10 mouse cellular contexts compared by ENCODE assay signal in the genomic region with DNA sequence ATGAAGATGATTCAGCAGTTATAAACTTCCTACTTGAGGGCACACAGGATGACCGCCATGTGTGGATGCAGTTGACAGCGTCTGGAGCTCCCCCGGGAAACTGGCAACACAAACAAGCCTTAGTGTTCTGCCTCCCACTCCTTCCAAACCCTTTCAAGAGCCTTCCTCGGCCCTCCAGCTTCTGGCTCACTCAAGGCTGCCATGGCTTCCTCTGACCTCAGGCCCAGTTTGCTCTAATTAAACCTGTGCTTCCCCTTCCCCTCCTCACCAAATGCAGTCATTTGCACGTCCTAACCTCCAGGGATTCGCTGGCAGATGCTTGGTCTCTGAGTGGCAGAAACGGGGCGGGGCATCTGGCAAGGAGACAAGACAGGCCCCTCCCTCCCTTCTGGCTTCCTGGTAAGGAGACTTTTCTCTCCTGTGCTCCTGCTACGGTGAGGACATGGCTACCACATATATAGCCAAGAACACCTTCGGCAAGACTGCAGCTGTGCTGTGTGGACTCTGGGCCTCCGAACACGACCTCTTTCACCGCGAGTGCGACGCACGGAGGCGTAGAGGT. TPM values are rescaled to one million over a fixed set of nuclear protein-coding genes. Genes with fewer than 3 reads are reported as not detected.
A peak's percentile ranks its signal among the peaks of the same experiment; 100 is the strongest.
DNase-seq lines count a peak whose midpoint lies in the region; ATAC-seq and TF ChIP-seq lines count a peak whose summit lies in the region.
"Had no signal": no experiment of that assay in that cellular context is flagged by ENCODE, and none has a peak within 500 bp of the region (broad histone marks: within the 10 kb centered on the region; RNA-seq: fewer than 3 reads in every experiment).

No protein-coding gene starts in this region.

- no peaks in the 10 kb centered on the region for H3K36me3 ChIP-seq in kidney, embryonic 15.5 days
- H3K36me3 ChIP-seq in kidney, adult 2 months (ENCODE audit: control insufficient read depth, insufficient read depth, low read length), result no peaks in the 10 kb centered on the region
- no peaks in the 10 kb centered on the region for H3K36me3 ChIP-seq in liver, postnatal 0 days (replicated peaks; ENCODE audit: insufficient read depth, low read length)

- intact Hi-C loops in left cerebral cortex, adult 2 months (cut with DNase I), result no loop called here

- H3K27me3 ChIP-seq in kidney, embryonic 15.5 days, result no peaks in the 10 kb centered on the region
- H3K27me3 ChIP-seq in kidney, adult 2 months (replicated peaks; ENCODE audit: control insufficient read depth, insufficient read depth, low read length), result no peaks in the 10 kb centered on the region
- no peaks in the 10 kb centered on the region for H3K27me3 ChIP-seq in liver, postnatal 0 days (ENCODE audit: insufficient read depth, low read length)

- H3K9me3 ChIP-seq in kidney, embryonic 15.5 days (replicated peaks), result no peaks in the 10 kb centered on the region
- H3K9me3 ChIP-seq in liver, postnatal 0 days (ENCODE audit: low read length), result no peaks in the 10 kb centered on the region

- DNase-seq in kidney, adult 2 months, result no peak
- peak; percentile 5 for DNase-seq in c-Kit-positive CD71-negative TER-119-negative erythroid progenitor cells, embryonic 14.5 days (ENCODE audit: low read depth)
- DNase-seq in heart, adult 11 months, result peak; percentile 96
- peak; percentile 15 for DNase-seq in liver, postnatal 0 days
- no peak for DNase-seq in layer of hippocampus, adult 9-11 months
- DNase-seq in frontal cortex, postnatal 10 days (ENCODE audit: low spot score in 2 of 2), result no peak
- no peak for DNase-seq in left cerebral cortex, adult 2 months (ENCODE audit: extremely low spot score in 1 of 2, low spot score in 2 of 2)

- no peak overlapping the region for H3K9ac ChIP-seq in kidney, embryonic 15.5 days
- H3K9ac ChIP-seq in liver, postnatal 0 days (replicated peaks), result no peak overlapping the region

- no peak for TF ChIP-seq CTCF in kidney, adult 2 months (conservative IDR thresholded peaks at IDR 0.05; ENCODE audit: insufficient read depth, insufficient read length, low read depth, low read length)
- TF ChIP-seq CTCF in liver, postnatal 0 days (IDR thresholded peaks at IDR 0.05; ENCODE audit: low read depth), result no peak
- TF ChIP-seq CTCF in left cerebral cortex, adult 2 months (IDR thresholded peaks at IDR 0.05), result no peak

- H3K27ac ChIP-seq in kidney, embryonic 15.5 days, result no peak overlapping the region
- no peak overlapping the region for H3K27ac ChIP-seq in kidney, adult 2 months (ENCODE audit: insufficient read depth, low read depth, low read length)
- no peak overlapping the region for H3K27ac ChIP-seq in liver, postnatal 0 days (ENCODE audit: low read depth)
- no peak overlapping the region for H3K27ac ChIP-seq in left cerebral cortex, adult 2 months

- no peak for TF ChIP-seq POLR2A in kidney, adult 2 months (IDR thresholded peaks at IDR 0.05; ENCODE audit: low read depth, low read length)

- no peak for TF ChIP-seq EP300 in liver, postnatal 0 days (IDR thresholded peaks at IDR 0.05; ENCODE audit: low read depth)

- ATAC-seq in kidney, embryonic 15.5 days (replicated peaks; ENCODE audit: low FRiP score), result peak; percentile 75
- no peak for ATAC-seq in liver, postnatal 0 days

- no peak overlapping the region for H3K4me3 ChIP-seq in kidney, embryonic 15.5 days (replicated peaks)
- H3K4me3 ChIP-seq in kidney, adult 2 months (ENCODE audit: insufficient read depth, low read depth, low read length), result no peak overlapping the region
- H3K4me3 ChIP-seq in liver, postnatal 0 days (ENCODE audit: low read depth, low read length), result no peak overlapping the region
- no peak overlapping the region for H3K4me3 ChIP-seq in left cerebral cortex, adult 2 months

- H3K4me2 ChIP-seq in kidney, embryonic 15.5 days, result peak overlapping the region; percentile 12; the same call in 1 of the 2 replicates
- H3K4me2 ChIP-seq in liver, postnatal 0 days (ENCODE audit: low read depth, low read length), result no peak overlapping the region

- peaks cover 6% of the 10 kb centered on the region for H3K4me1 ChIP-seq in kidney, embryonic 15.5 days
- H3K4me1 ChIP-seq in kidney, adult 2 months (ENCODE audit: control insufficient read depth, insufficient read depth, low read length), result no peaks in the 10 kb centered on the region
- no peaks in the 10 kb centered on the region for H3K4me1 ChIP-seq in liver, postnatal 0 days (ENCODE audit: insufficient read depth)

- WGBS in kidney, embryonic 15.5 days, result 51% methylated on average over 18 of the region's 18 CpGs
- 50% methylated on average over 18 of the region's 18 CpGs for WGBS in kidney, adult 2 months
- 60% methylated on average over 18 of the region's 18 CpGs for WGBS in liver, postnatal 0 days (ENCODE audit: insufficient replicate concordance)

RNA-seq across cellular contexts. Expression of gene Ccdc175, which starts 13.2 kb away (rescaled TPM):
- polyA plus RNA-seq in kidney, embryonic 15.5 days (2015; fragmentation: Nextera tagmentation; extraction: Ambion mirVana), result not detected in 2 replicates
- polyA plus RNA-seq in kidney, adult 2 months (2012; rRNA removed), result not detected in 2 replicates
- not detected in 2 replicates for polyA plus RNA-seq in liver, postnatal 0 days (2015; fragmentation: Nextera tagmentation; extraction: Ambion mirVana)
- total RNA-seq in left cerebral cortex, adult 2 months (2021), result not detected
- total RNA-seq: MEL had no signal
- polyA plus RNA-seq: spleen, adult 2 months had no signal

Comparison
In these comparisons a context has a peak if more than half of its experiments do, and no peak if none do; other contexts are left out.
1. DNase-seq: peak in c-Kit-positive CD71-negative TER-119-negative erythroid progenitor cells, embryonic 14.5 days (single experiment), heart, adult 11 months (single experiment) and liver, postnatal 0 days (single experiment); none in kidney, adult 2 months (single experiment), layer of hippocampus, adult 9-11 months (single experiment), frontal cortex, postnatal 10 days (0 of 2) and left cerebral cortex, adult 2 months (0 of 2).